Mouse (Mus musculus): ENCODE results near the gene Ankdd1b.

GRCm38 (mm10) chr13:96421230-96421629 lies 49.8 kb downstream of the Ankdd1b start:
- TF ChIP-seq EP300 (IDR thresholded peaks at IDR 0.05; ENCODE audit: low read depth) (no peak), CTCF (IDR thresholded peaks at IDR 0.05; ENCODE audit: low read depth) (no peak)
